Mouse (Mus musculus) testis, adult 2 months (tissue): ENCODE data around the gene Cacna1d. TPM values are rescaled to one million over a fixed set of nuclear protein-coding genes. Genes with fewer than 3 reads are reported as not detected.

Source experiments
- H3K27ac ChIP-seq: fragments of 200-500 bp; 2 replicates; pipeline ENCODE4 v1.5.1; 2012; ENCODE audit warnings: low read depth, low read length; ENCODE audit not compliant: control insufficient read depth, insufficient read depth
- H3K27me3 ChIP-seq: fragments of 200-500 bp; 2 replicates; pipeline ENCODE4 v1.6.1; 2012; ENCODE audit warnings: mild to moderate bottlenecking, low read length, moderate library complexity; ENCODE audit not compliant: control insufficient read depth, insufficient read depth
- H3K36me3 ChIP-seq: fragments of 200-500 bp; 2 replicates; pipeline ENCODE4 v1.6.1; 2012; ENCODE audit warnings: mild to moderate bottlenecking, low read length; ENCODE audit not compliant: control insufficient read depth, insufficient read depth
- H3K4me1 ChIP-seq: fragments of 200-500 bp; 2 replicates; pipeline ENCODE4 v1.6.1; 2012; ENCODE audit warnings: low read length; ENCODE audit not compliant: control insufficient read depth, insufficient read depth
- H3K4me3 ChIP-seq: fragments of 200-500 bp; 2 replicates; pipeline ENCODE4 v1.5.1; 2012; ENCODE audit warnings: low read depth, mild to moderate bottlenecking, low read length, moderate library complexity, mixed read lengths; ENCODE audit not compliant: control insufficient read depth
- CTCF ChIP-seq: fragments of 200-500 bp; IDR thresholded peaks from 2 replicates; pipeline ENCODE4 v1.5.1; 2012; ENCODE audit warnings: low read depth, mild to moderate bottlenecking, inconsistent platforms, low read length, moderate library complexity; ENCODE audit not compliant: control insufficient read depth, insufficient read depth, insufficient replicate concordance
- POLR2A ChIP-seq: fragments of 200-500 bp; IDR thresholded peaks from 2 replicates; pipeline ENCODE4 v1.6.1; 2012; ENCODE audit warnings: low read depth, mild to moderate bottlenecking, inconsistent platforms, low read length, moderate library complexity; ENCODE audit not compliant: control insufficient read depth
- polyA plus RNA-seq: library from polyadenylated mRNA; depleted of rRNA; stranded (reverse); fragments of >200 nt; gene quantifications from 2 replicates; pipeline ENCODE4 v1.2.3, GENCODE M21; 2012

The Cacna1d gene
- polyA plus RNA-seq, 1 experiment, result 8.9 TPM

GRCm38 (mm10) chr14:30265728-30266127 is 225.5 kb downstream of the Cacna1d start:
- Histone ChIP-seq H3K27me3 (no peaks in the 10 kb centered on the region), H3K4me3 (no peak overlapping the region), H3K27ac (no peak overlapping the region), H3K4me1 (peaks cover 2% of the 10 kb centered on the region), H3K36me3 (no peaks in the 10 kb centered on the region)
- no peak for TF ChIP-seq POLR2A
- no peak for TF ChIP-seq CTCF

GRCm38 (mm10) chr14:30261561-30262251 is 229.5 kb downstream of the Cacna1d start:
- no peak overlapping the region for H3K4me3 ChIP-seq
- no peak for TF ChIP-seq CTCF
- TF ChIP-seq POLR2A, result no peak

DNA sequence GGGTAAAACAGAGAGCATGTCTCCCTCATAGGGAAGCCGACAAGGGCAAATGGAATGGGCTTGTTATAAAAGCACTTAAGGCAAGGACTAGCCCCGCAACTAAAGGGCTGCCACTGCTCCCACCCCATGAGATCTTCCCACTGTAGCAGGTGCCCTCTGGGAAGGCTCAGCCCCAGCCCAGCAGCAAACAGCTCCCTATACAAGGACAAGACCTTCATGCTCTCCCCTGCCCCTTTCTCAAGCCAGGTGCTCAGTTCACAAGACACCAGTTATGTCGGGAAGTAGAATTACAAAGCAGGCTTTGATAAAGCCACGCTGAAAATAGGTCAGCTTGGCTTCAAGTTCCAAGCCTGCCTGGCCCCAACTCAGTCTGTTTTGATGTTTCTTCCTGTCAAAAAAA is 233.6 kb downstream of the Cacna1d start:
- no peaks in the 10 kb centered on the region; the same call in 1 of the 2 replicates for H3K4me1 ChIP-seq
- H3K27ac ChIP-seq, result no peak overlapping the region

More at GRCm38 (mm10) chr14:30261561-30262251, 229.5 kb downstream of the Cacna1d start:
- Histone ChIP-seq H3K27ac (no peak overlapping the region), H3K36me3 (no peaks in the 10 kb centered on the region), H3K4me1 (no peaks in the 10 kb centered on the region; the same call in 1 of the 2 replicates), H3K27me3 (no peaks in the 10 kb centered on the region)

DNA sequence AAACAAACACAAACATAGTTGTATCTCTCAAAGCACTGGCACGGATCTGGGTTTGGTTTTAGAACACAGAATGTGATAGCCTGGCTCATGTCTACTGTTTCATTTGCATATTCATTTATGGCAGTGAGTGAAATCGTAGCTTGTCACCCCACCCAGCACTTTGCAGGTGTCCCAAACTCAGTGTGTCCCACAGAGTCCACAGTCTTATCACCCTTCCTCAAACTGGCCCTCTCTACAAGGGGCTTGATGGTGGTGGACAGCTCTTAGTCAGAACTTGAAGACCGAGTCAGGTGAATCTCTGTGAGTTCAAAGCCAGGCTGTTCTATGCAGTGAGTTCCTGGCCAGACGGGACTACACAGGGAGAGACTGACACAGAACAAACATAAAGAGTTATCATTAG is 234.8 kb downstream of the Cacna1d start:
- Histone ChIP-seq H3K36me3 (no peaks in the 10 kb centered on the region), H3K27ac (peak overlapping the region; percentile 52; the same call in 1 of the 2 replicates), H3K4me1 (no peaks in the 10 kb centered on the region; the same call in 1 of the 2 replicates), H3K27me3 (no peaks in the 10 kb centered on the region), H3K4me3 (no peak overlapping the region)
- TF ChIP-seq POLR2A (no peak), CTCF (no peak)

More for the DNA sequence above, 233.6 kb downstream of the Cacna1d start:
- TF ChIP-seq CTCF (no peak), POLR2A (no peak)
- no peaks in the 10 kb centered on the region for H3K36me3 ChIP-seq
- H3K4me3 ChIP-seq, result no peak overlapping the region
- no peaks in the 10 kb centered on the region for H3K27me3 ChIP-seq

DNA sequence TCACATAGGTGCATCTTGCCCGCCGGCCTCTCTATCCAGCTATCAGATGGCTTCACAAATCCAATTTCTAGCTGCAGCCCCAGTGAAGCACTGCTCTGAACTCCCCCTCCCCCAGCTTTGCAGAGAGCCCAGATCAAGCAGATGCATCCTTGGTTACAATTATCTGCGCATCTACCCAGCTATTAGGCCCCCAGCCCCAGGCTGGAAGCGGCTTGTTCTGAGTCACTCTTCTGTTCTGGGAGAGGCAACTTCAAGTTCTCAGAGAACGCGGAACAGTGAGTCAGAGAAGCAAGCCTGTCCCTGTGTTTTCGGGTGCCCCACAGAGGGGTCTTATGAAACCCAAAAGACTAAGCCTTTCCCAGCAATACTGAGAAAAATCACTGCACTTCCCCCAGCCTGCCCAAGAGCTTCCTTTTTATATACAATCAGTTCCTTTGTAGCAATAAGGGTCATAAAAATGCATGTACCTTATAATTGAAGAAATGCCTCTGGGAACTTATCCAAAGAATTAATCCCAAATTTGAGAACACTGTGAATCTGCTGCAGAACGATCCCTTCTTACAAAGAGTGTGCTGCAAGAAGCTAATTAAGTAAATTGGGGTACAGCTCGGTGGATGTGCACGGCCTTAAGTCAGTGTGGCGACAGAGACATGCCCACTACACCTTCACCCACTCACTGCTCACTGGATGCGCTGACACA is 235.4 kb downstream of the Cacna1d start:
- Histone ChIP-seq H3K36me3 (no peaks in the 10 kb centered on the region), H3K4me3 (no peak overlapping the region), H3K4me1 (no peaks in the 10 kb centered on the region; the same call in 1 of the 2 replicates), H3K27me3 (no peaks in the 10 kb centered on the region), H3K27ac (peak overlapping the region; percentile 20; the same call in 1 of the 2 replicates)
- TF ChIP-seq CTCF (no peak), POLR2A (no peak)

DNA sequence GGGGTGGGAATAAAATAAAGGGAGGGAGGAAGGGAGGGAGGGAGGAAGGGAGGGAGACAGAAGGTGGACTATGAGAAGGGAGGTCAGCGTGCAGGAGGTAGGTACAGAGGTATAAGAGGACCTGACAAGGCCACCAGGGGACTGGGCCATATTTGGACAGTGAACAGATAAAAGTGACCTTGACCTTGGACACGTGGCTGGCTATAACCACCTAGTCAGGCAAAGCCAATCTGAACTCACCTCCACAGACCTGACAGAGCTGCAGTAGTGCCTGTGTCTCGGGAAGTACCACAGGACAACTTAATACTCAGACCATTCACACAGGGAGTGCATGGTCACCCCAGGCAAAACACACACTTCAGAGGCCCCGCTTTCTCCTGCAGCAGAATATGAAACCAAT is 236.5 kb downstream of the Cacna1d start:
- no peaks in the 10 kb centered on the region for H3K36me3 ChIP-seq
- H3K27ac ChIP-seq, result no peak overlapping the region
- TF ChIP-seq POLR2A (no peak), CTCF (no peak)
- H3K4me3 ChIP-seq, result no peak overlapping the region
- H3K4me1 ChIP-seq, result no peaks in the 10 kb centered on the region; the same call in 1 of the 2 replicates
- no peaks in the 10 kb centered on the region for H3K27me3 ChIP-seq

DNA sequence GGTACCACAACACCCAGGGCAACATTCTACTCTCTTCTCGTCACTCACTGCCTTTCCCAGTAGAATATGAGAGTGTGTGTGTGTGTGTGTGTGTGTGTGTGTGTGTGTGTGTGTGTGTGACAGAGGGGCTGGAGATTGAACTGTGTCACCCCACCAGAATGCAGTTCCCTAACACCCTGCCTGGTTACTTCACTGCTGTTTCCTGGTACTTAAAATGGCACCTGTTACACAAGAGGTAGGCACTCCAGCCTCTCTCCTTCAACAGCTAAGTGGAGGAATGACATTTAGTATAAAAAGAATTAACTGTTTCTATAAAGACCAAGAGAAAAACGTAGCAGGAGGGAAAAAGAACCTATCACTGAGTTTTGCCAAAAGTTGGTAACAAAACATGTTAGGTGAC is 238.4 kb downstream of the Cacna1d start:
- Histone ChIP-seq H3K4me1 (no peaks in the 10 kb centered on the region; the same call in 1 of the 2 replicates), H3K36me3 (no peaks in the 10 kb centered on the region), H3K27me3 (no peaks in the 10 kb centered on the region), H3K4me3 (no peak overlapping the region), H3K27ac (no peak overlapping the region)
- no peak for TF ChIP-seq CTCF
- no peak for TF ChIP-seq POLR2A
